Mouse (Mus musculus): ENCODE data around the gene Rbm20. TPM values are rescaled to one million over a fixed set of nuclear protein-coding genes. Genes with fewer than 3 reads are reported as not detected.
A peak's percentile ranks its signal among the peaks of the same experiment; 100 is the strongest.

The Rbm20 gene
- total and polyA plus RNA-seq, 2 experiments from 2014 or later, result 1.4 to 3.4 TPM

DNA sequence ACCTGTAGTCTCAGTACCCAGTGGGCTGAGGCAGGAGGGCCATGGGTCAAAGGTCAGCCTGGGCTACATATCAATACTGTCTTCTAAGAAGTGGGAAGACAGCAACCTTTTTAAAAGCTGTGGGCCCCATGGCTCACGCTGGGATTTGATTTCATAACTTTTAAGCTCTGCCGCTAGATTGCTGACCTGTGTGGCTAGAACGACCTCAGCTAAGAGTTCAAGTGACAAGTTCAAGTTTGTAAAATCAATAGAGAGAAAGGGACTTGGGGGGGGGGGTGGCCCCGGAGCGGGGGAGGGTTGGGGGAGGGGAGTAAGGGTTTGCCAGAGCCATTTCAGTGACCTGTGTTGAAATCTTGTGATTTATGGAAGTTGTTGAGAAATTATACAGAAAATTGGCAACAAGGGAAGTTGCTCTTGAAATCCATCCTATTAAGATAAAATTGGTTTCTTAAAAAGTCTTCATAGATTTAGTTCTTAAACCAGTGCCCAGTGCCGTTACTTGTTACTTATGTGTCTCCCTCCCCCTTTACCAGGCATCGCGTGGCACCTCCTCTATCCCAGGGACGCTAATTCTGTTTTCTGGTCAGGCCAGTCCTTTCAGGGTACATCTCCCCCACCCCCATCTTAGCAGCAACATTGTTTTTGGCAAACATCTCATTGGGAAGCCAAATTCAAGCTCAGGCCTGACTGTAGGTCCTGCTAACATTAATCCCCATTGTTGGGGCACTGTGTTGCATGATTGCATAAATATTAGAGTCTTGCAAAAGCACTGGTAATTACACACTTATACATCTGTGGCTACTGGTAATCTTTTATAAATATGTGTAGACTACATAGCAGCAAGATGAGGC, 103.9 kb downstream of the Rbm20 start:
- WGBS, result 66% methylated on average over 9 of the region's 9 CpGs
- H3K4me3 ChIP-seq (ENCODE audit: low read depth, low read length), result no peak overlapping the region
- no peak for ATAC-seq

DNA sequence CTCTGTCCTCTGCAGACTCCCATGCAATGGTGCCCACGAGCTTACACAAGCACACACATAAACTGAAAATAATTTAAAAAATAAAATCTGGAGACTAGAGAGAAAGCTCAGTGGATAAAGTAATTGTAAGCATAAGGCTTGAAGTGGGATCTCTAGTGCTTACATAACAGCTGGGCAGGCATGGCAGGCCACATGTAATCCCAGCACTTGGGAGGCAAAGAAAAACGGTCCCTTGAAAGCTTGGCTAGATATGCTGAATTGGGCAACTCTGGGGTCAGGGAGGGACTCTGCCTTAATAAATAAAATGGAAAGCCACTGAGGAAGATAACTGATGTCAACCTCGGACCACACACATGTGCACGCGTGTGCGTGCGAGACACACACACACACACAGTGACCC, 104.7 kb downstream of the Rbm20 start:
- TF ChIP-seq CTCF (IDR thresholded peaks at IDR 0.05; ENCODE audit: low read depth), result no peak
- H3K36me3 ChIP-seq (ENCODE audit: insufficient read depth), result no peaks in the 10 kb centered on the region
- DNase-seq (no peak), ATAC-seq (no peak)
- H3K4me1 ChIP-seq (ENCODE audit: insufficient read depth), result no peaks in the 10 kb centered on the region
- no peaks in the 10 kb centered on the region for H3K9me3 ChIP-seq (ENCODE audit: low read length)
- H3K9ac ChIP-seq, result no peak overlapping the region
- H3K27ac ChIP-seq (ENCODE audit: low read depth, low read length), result no peak overlapping the region
- no peaks in the 10 kb centered on the region for H3K27me3 ChIP-seq (ENCODE audit: insufficient read depth, low read length)
- H3K4me3 ChIP-seq (ENCODE audit: low read depth, low read length), result no peak overlapping the region
- WGBS, result 91% methylated on average over 7 of the region's 7 CpGs
- no peak overlapping the region for H3K4me2 ChIP-seq (ENCODE audit: low read depth)

More for the DNA sequence above, 103.9 kb downstream of the Rbm20 start:
- Histone ChIP-seq H3K4me1 (ENCODE audit: insufficient read depth) (no peaks in the 10 kb centered on the region), H3K9ac (no peak overlapping the region), H3K4me2 (ENCODE audit: low read depth) (no peak overlapping the region), H3K36me3 (ENCODE audit: insufficient read depth) (no peaks in the 10 kb centered on the region), H3K27ac (ENCODE audit: low read depth, low read length) (no peak overlapping the region), H3K9me3 (ENCODE audit: low read length) (no peaks in the 10 kb centered on the region), H3K27me3 (ENCODE audit: insufficient read depth, low read length) (no peaks in the 10 kb centered on the region)
- no peak for DNase-seq
- no peak for TF ChIP-seq CTCF (IDR thresholded peaks at IDR 0.05; ENCODE audit: low read depth)

DNA sequence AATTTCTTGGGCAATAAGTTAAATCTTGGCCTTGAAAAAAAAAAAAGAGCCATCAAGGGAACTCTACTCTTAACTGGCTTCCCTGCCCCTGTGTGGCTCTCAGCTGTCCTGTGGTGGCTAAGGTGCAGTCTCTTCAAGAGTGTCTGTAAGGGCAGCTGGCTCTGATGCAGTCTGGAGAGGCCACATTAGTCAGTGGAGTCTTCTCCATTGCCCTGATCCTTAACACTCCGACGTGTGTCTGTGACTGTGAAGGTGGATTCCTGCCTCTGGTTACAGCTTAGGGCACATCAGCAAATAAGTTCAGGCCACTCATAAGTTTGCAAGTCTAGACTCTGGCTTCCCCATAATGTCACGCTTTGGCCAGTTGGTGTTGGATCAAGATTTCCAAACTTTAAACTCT, 108.2 kb downstream of the Rbm20 start:
- WGBS, result 93% methylated on average over 3 of the region's 3 CpGs
- no peak for TF ChIP-seq CTCF (IDR thresholded peaks at IDR 0.05; ENCODE audit: low read depth)
- ATAC-seq, result no peak

DNA sequence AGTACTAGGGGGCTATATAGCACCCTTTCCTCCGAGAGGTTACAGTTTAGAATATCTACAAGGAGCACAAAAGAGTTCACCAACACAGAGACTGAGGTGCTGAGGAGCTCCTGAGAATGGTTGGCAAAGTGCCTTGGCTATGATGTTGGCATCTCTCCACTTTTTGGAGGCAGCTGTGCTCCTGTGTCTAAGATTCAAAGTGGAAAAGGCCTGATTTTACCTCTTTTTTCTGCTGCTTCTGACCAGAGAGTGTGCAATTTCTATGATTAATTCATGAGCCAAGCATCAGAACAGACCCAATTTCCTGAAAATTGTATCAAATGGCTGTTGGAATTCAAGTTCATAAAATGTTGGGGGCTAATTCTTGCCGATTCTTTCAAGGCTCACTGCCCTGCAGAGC, 109.1 kb downstream of the Rbm20 start:
- no peak overlapping the region for H3K4me3 ChIP-seq (ENCODE audit: low read depth, low read length)
- no peak overlapping the region for H3K4me2 ChIP-seq (ENCODE audit: low read depth)
- no peak overlapping the region for H3K27ac ChIP-seq (ENCODE audit: low read depth, low read length)
- peak; percentile 48 for DNase-seq
- no peak for ATAC-seq
- no peaks in the 10 kb centered on the region for H3K27me3 ChIP-seq (ENCODE audit: insufficient read depth, low read length)
- TF ChIP-seq CTCF (IDR thresholded peaks at IDR 0.05; ENCODE audit: low read depth), result no peak
- H3K36me3 ChIP-seq (ENCODE audit: insufficient read depth), result no peaks in the 10 kb centered on the region
- no peak overlapping the region for H3K9ac ChIP-seq
- H3K9me3 ChIP-seq (ENCODE audit: low read length), result no peaks in the 10 kb centered on the region
- WGBS, result 18% methylated on average over 2 of the region's 2 CpGs
- H3K4me1 ChIP-seq (ENCODE audit: insufficient read depth), result no peaks in the 10 kb centered on the region

More for the DNA sequence above, 108.2 kb downstream of the Rbm20 start:
- Histone ChIP-seq H3K27me3 (ENCODE audit: insufficient read depth, low read length) (no peaks in the 10 kb centered on the region), H3K4me3 (ENCODE audit: low read depth, low read length) (no peak overlapping the region), H3K9ac (no peak overlapping the region), H3K36me3 (ENCODE audit: insufficient read depth) (no peaks in the 10 kb centered on the region), H3K9me3 (ENCODE audit: low read length) (no peaks in the 10 kb centered on the region), H3K27ac (ENCODE audit: low read depth, low read length) (no peak overlapping the region), H3K4me2 (ENCODE audit: low read depth) (no peak overlapping the region), H3K4me1 (ENCODE audit: insufficient read depth) (no peaks in the 10 kb centered on the region)
- no peak for DNase-seq

DNA sequence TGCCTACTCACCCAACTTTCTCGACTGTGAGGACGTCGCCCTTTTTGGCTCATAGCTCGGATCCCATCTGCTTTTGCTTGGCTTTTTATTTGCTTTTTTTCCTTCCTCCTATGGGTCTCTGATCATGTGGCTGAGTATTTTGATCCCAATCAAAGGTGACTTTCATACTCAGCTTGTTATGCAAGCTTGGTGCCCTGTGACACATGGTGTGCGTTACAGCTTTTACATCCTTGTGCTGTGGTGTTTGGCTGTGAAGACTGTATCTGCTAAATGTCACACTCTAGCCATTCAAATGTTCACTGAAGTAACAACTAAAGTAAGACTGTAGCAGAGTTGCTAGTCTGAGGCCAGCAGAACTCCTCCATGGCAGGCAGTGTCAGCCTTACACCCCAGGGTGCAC, 109.7 kb downstream of the Rbm20 start:
- Histone ChIP-seq H3K27ac (ENCODE audit: low read depth, low read length) (no peak overlapping the region), H3K4me1 (ENCODE audit: insufficient read depth) (no peaks in the 10 kb centered on the region), H3K27me3 (ENCODE audit: insufficient read depth, low read length) (no peaks in the 10 kb centered on the region), H3K36me3 (ENCODE audit: insufficient read depth) (no peaks in the 10 kb centered on the region), H3K4me3 (ENCODE audit: low read depth, low read length) (no peak overlapping the region), H3K9ac (no peak overlapping the region), H3K4me2 (ENCODE audit: low read depth) (no peak overlapping the region), H3K9me3 (ENCODE audit: low read length) (no peaks in the 10 kb centered on the region)
- 24% methylated on average over 5 of the region's 5 CpGs for WGBS
- TF ChIP-seq CTCF (IDR thresholded peaks at IDR 0.05; ENCODE audit: low read depth), result no peak
- DNase-seq, result no peak
- no peak for ATAC-seq

DNA sequence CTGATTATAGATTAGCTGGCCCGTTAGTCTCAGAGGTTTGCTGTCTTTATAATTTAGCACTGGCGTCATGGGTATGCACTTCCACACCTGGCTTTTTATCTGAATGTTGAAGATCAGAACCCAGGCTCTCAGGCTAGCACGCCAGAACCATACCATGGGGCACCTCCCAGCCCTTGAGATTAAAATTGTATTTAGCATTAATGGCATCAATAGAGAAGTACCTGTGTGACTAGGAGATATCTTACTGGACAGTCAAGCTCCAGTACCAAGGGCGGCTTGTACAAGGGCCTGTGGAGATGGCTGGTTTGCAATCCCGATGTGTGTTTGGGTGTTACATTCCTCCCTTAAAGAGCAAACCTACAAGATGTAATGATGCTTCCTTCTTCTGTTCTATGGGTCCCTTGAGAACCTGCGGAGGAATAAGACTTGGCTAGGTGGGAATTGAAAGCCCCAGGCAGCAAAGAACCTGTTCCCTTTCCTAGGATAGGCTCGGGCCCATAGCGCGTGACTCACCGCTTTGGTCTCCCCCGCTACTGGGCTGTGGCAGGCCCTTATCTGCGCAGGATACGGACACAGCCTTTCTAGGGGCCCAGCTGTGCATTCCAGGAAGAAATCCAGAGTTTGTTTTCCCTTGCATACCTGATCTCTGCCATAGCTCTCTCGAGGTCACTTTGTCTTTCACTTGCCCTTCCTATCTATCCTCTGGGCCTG, 111.7 kb downstream of the Rbm20 start:
- H3K27ac ChIP-seq (ENCODE audit: low read depth, low read length), result no peak overlapping the region
- 87% methylated on average over 14 of the region's 14 CpGs for WGBS
- H3K4me1 ChIP-seq (ENCODE audit: insufficient read depth), result no peaks in the 10 kb centered on the region
- H3K4me3 ChIP-seq (ENCODE audit: low read depth, low read length), result no peak overlapping the region
- H3K9me3 ChIP-seq (ENCODE audit: low read length), result no peaks in the 10 kb centered on the region
- ATAC-seq (no peak), DNase-seq (no peak)
- no peak for TF ChIP-seq CTCF (IDR thresholded peaks at IDR 0.05; ENCODE audit: low read depth)
- no peak overlapping the region for H3K4me2 ChIP-seq (ENCODE audit: low read depth)
- no peaks in the 10 kb centered on the region for H3K36me3 ChIP-seq (ENCODE audit: insufficient read depth)
- no peak overlapping the region for H3K9ac ChIP-seq
- no peaks in the 10 kb centered on the region for H3K27me3 ChIP-seq (ENCODE audit: insufficient read depth, low read length)

DNA sequence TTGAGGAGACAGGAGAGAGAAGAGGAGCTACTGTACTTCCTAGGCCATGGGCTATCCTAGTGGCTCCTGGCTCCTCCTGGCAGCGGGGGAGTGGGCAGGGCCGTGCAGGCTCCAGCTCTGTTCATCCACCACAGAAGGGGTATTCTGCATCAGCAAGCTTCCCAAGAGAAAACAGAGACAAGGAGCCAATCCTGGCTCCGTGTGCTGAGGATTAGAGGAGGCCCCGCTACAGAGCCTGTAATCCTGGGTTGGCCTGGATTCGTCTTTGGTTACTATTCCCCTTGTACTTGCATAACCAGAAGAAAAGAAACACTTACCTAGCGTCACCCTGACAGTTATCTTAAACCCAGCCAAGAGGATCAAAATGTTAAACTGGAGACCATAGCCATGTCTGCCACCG, 112.5 kb downstream of the Rbm20 start:
- no peak overlapping the region for H3K27ac ChIP-seq (ENCODE audit: low read depth, low read length)

More for the DNA sequence above, 112.5 kb downstream of the Rbm20 start:
- DNase-seq, result no peak
- Histone ChIP-seq H3K9me3 (ENCODE audit: low read length) (no peaks in the 10 kb centered on the region), H3K4me2 (ENCODE audit: low read depth) (no peak overlapping the region), H3K9ac (no peak overlapping the region), H3K27me3 (ENCODE audit: insufficient read depth, low read length) (no peaks in the 10 kb centered on the region), H3K4me3 (ENCODE audit: low read depth, low read length) (no peak overlapping the region), H3K4me1 (ENCODE audit: insufficient read depth) (no peaks in the 10 kb centered on the region), H3K36me3 (ENCODE audit: insufficient read depth) (no peaks in the 10 kb centered on the region)
- no peak for ATAC-seq
- 69% methylated on average over 7 of the region's 7 CpGs for WGBS
- no peak for TF ChIP-seq CTCF (IDR thresholded peaks at IDR 0.05; ENCODE audit: low read depth)

Data from forebrain, postnatal 0 days (tissue).